Mouse (Mus musculus) bone marrow, adult 2 months (tissue): ENCODE data around the gene Timp4. TPM values are rescaled to one million over a fixed set of nuclear protein-coding genes. Genes with fewer than 3 reads are reported as not detected.
A peak's percentile ranks its signal among the peaks of the same experiment; 100 is the strongest.

Source experiments
- H3K27ac ChIP-seq: fragments of 200-500 bp; 2 replicates; pipeline ENCODE4 v1.5.1; 2012; ENCODE audit warnings: low read depth, mild to moderate bottlenecking, control low read depth, inconsistent platforms, low read length; ENCODE audit not compliant: control insufficient read depth, poor library complexity, insufficient read depth
- H3K4me1 ChIP-seq: fragments of 200-500 bp; 2 replicates; pipeline ENCODE4 v1.6.1; 2011; ENCODE audit warnings: low read length; ENCODE audit not compliant: control insufficient read depth, insufficient read depth
- H3K4me3 ChIP-seq: fragments of 200-500 bp; replicated peaks from 2 replicates; pipeline ENCODE3; 2011; ENCODE audit warnings: mild to moderate bottlenecking, low read depth, low read length, control low read depth; ENCODE audit not compliant: control insufficient read depth
- CTCF ChIP-seq: fragments of 200-500 bp; IDR thresholded peaks from 2 replicates; pipeline ENCODE4 v1.5.1; 2011; ENCODE audit warnings: low read length, control low read depth; ENCODE audit not compliant: control insufficient read depth, insufficient read depth
- POLR2A ChIP-seq: fragments of 200-500 bp; IDR thresholded peaks from 2 replicates; pipeline ENCODE4 v1.6.1; 2011; ENCODE audit warnings: low read depth, mild to moderate bottlenecking, control low read depth, low read length, borderline replicate concordance; ENCODE audit not compliant: control insufficient read depth
- WGBS: fragments of 180-500 bp; shearing (Covaris S2); methylation state at CpG from one replicate; pipeline ENCODE4 v1.1.7; 2018; 5-methylcytosine and 5-hydroxymethylcytosine counted together
- polyA plus RNA-seq: library from polyadenylated mRNA; stranded (reverse); fragments of >200 nt; gene quantifications from 2 replicates; pipeline ENCODE4 v1.2.4, GENCODE M21; 2011; ENCODE audit warnings: low replicate concordance; ENCODE audit not compliant: missing spikeins, insufficient read depth, insufficient read length

The Timp4 gene
- polyA plus RNA-seq, 1 experiment, result 0.62 TPM

DNA sequence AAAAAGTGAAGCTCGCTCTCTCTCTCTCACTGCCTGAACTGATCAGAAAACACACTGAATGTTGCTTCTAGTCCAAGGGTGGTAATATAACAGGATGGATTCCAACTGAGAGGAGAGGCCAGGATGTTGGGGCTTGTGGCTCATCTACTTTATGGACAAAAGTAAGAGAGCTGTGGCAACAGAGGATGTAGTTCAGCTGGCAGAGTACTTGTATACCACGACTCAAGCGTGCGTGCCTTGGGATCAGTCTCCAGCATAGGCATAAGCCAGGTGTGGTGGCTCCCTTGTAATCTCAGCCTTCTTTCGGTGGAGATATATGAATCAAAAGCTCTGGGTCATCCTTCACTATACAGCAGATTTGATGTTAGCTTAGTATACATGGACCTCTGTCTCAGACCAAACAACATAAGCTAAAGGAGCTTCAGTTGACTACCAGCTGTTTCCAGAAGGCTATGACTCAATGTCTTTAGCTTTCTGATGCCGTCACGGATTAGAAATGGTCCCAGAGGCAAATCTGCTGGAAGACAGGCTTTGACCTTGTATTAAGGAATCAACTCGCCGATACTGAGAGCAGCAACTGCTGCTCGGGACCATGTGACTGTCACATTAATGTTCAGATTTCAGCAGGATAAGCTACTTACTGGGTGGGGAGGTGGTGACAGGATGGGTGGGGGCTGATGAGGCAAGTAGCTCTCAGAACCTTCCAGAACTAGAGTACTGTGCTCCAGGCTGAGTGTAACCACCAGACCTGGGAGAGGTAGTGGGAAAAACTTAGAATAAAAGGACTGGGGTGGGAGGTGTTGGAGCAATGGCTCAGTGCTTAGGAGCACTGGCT is 16.8 kb upstream of the Timp4 start:
- Histone ChIP-seq H3K4me3 (no peak overlapping the region), H3K4me1 (no peaks in the 10 kb centered on the region), H3K27ac (no peak overlapping the region)
- WGBS, result 80% methylated on average over 10 of the region's 10 CpGs
- TF ChIP-seq POLR2A (no peak), CTCF (no peak)

DNA sequence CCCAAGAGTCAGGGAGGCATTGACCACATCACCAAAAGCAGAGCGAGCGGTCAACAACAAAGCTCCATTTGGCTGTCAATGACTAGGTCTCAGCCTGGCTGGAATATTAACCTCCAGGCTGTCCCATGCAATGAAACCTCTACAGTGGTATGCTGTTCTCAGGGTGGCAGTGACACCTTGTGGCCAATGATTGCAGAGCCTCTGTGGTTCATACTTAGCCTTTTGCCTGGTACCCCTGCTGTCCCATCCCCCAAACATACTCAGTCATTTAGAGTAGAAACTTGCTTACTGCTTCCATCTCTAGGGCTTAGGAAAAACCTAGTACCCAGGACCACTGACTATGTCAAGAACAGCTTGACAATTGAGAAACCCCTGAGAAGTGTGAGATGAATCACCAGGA is 15.9 kb upstream of the Timp4 start:
- TF ChIP-seq CTCF, result peak; percentile 58
- no peak for TF ChIP-seq POLR2A
- WGBS, result 63% methylated on average over 2 of the region's 2 CpGs
- Histone ChIP-seq H3K27ac (no peak overlapping the region), H3K4me3 (no peak overlapping the region), H3K4me1 (no peaks in the 10 kb centered on the region)

- H3K27ac ChIP-seq, result no peak overlapping the region
- WGBS, result 69% methylated on average over 5 of the region's 5 CpGs
- TF ChIP-seq POLR2A, result no peak
- no peak for TF ChIP-seq CTCF
- H3K4me3 ChIP-seq, result no peak overlapping the region
- no peaks in the 10 kb centered on the region for H3K4me1 ChIP-seq
Measured at GRCm38 (mm10) chr6:115266791-115267190, 14.8 kb upstream of the Timp4 start.

GRCm38 (mm10) chr6:115260507-115260906 is 8.5 kb upstream of the Timp4 start:
- 83% methylated on average over 3 of the region's 3 CpGs for WGBS
- H3K4me3 ChIP-seq, result no peak overlapping the region
- H3K4me1 ChIP-seq, result no peaks in the 10 kb centered on the region
- TF ChIP-seq CTCF (no peak), POLR2A (no peak)
- H3K27ac ChIP-seq, result no peak overlapping the region

- 80% methylated on average over 3 of the region's 3 CpGs for WGBS
- Histone ChIP-seq H3K4me3 (no peak overlapping the region), H3K4me1 (no peaks in the 10 kb centered on the region), H3K27ac (no peak overlapping the region)
- no peak for TF ChIP-seq CTCF
- no peak for TF ChIP-seq POLR2A
Measured at GRCm38 (mm10) chr6:115255171-115255570, 3.2 kb upstream of the Timp4 start.

DNA sequence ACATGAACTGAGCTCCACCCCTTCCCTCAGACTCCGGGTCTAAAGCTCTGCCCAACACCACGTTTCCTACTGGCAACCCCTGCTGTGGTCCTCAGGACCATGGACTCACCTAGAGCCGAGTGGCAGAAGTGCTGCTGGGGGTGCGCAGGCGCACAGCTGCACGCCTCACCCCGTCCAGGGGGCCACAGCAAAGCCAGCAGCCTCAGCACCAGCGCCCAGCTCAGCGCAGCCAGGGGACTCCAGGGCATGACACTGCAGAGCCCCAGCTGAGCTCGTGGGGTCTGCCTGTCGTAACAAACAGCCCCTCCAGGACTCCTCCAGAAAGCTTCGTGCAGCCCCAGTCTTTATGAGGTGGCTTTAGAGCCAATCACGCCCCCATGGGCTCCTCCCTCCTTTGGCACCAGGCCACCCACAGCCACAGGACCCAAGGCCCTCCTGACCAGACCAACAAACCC is 447 bp downstream of the Timp4 start:
- TF ChIP-seq CTCF, result no peak
- TF ChIP-seq POLR2A, result no peak
- 26% methylated on average over 13 of the region's 13 CpGs for WGBS
- H3K4me3 ChIP-seq, result no peak overlapping the region

GRCm38 (mm10) chr6:115245500-115246058 is 6.4 kb downstream of the Timp4 start:
- TF ChIP-seq POLR2A, result no peak
- TF ChIP-seq CTCF, result no peak
- Histone ChIP-seq H3K4me1 (no peaks in the 10 kb centered on the region), H3K27ac (no peak overlapping the region), H3K4me3 (no peak overlapping the region)
- 83% methylated on average over 3 of the region's 3 CpGs for WGBS

More for the DNA sequence above, 447 bp downstream of the Timp4 start:
- H3K27ac ChIP-seq, result no peak overlapping the region
- H3K4me1 ChIP-seq, result no peaks in the 10 kb centered on the region

DNA sequence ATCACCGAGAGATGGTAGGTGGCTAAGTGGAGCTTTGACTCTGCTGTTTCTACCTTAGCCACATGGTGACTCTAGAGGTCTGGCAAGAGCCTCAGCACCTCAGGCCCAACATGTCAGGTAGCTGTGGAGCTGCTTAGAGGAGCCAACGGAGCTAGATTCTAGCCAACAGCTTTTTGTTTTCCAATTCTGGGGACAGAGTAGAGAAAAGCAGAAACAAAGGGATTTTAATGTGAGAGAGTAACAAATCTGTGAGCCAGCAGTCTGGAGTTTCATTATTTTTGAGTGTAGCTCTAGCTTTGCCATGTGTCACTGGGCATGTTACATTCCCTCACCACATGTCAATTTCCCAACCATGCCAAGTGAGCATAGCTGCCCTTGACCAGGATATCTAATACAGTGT is 7.8 kb downstream of the Timp4 start:
- no peak overlapping the region for H3K4me3 ChIP-seq
- H3K4me1 ChIP-seq, result no peaks in the 10 kb centered on the region
- TF ChIP-seq CTCF, result no peak
- no peak for TF ChIP-seq POLR2A
- no peak overlapping the region for H3K27ac ChIP-seq
- 68% methylated on average over 2 of the region's 2 CpGs for WGBS
